Mouse (Mus musculus): ENCODE results near the gene Pum3. TPM values are rescaled to one million over a fixed set of nuclear protein-coding genes. Genes with fewer than 3 reads are reported as not detected.
"Not testable (repeated sequence)": the region's sequence is repeated elsewhere in the genome, so short reads cannot be mapped to it uniquely, and the experiment has no call there.

Pum3 gene
- polyA plus RNA-seq, 1 experiment from 2014 or later: 76.1 TPM

DNA sequence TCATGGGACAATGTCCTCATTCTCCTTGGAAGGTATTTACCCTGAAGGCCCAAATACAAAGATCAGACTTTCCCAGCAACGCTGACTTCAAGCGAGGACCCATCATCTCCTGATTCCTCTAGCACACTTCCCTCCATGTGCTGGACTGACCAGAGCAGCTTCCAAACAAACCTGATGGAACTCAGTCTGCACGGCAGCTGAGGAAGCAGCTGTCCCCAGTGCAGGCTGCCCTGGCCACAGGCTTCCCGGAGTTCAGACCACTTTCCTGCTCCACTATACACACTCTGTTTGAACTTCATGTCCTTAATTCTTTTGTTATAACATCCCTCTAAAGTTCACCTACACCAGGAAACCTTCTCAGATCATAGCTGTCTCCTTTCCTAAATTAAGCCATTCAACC, 40.1 kb downstream of the Pum3 start:
- H3K36me3 ChIP-seq: peaks cover 71% of the 10 kb centered on the region
- not testable (repeated sequence) for H3K4me2 ChIP-seq (replicated peaks); H3K4me3 ChIP-seq; H3K9ac ChIP-seq; H3K4me1 ChIP-seq; ATAC-seq (ENCODE audit: low FRiP score, low read depth); H3K27ac ChIP-seq; H3K27me3 ChIP-seq (replicated peaks); H3K9me3 ChIP-seq
- WGBS: 93% methylated on average over 4 of the region's 4 CpGs

DNA sequence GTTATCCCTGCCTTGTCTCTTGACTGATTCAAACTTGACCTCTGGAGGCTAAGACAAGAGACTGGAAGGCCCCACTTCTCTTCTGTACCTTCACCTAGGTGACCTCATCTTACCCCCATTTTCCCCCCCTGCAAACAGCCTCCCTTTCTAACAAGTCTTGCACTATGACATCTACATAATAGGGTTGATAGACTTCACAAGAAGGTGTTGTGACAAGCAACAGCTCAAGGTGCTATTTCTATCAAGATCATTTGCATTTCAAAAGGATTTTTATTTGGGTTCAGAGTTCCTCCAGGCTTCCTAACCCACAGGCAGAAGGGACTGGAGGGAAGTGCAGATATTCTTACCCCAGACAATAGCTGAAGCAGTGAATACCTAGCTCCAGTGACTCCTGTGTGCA, 44.3 kb downstream of the Pum3 start:
- H3K27me3 ChIP-seq (replicated peaks): no peaks in the 10 kb centered on the region
- no peak overlapping the region for H3K4me3 ChIP-seq
- no peak overlapping the region for H3K4me2 ChIP-seq (replicated peaks)
- no peak for ATAC-seq (ENCODE audit: low FRiP score, low read depth)
- no peak overlapping the region for H3K27ac ChIP-seq
- no peak overlapping the region for H3K9ac ChIP-seq
- H3K4me1 ChIP-seq: no peaks in the 10 kb centered on the region
- H3K36me3 ChIP-seq: peaks cover 44% of the 10 kb centered on the region
- no peaks in the 10 kb centered on the region for H3K9me3 ChIP-seq

DNA sequence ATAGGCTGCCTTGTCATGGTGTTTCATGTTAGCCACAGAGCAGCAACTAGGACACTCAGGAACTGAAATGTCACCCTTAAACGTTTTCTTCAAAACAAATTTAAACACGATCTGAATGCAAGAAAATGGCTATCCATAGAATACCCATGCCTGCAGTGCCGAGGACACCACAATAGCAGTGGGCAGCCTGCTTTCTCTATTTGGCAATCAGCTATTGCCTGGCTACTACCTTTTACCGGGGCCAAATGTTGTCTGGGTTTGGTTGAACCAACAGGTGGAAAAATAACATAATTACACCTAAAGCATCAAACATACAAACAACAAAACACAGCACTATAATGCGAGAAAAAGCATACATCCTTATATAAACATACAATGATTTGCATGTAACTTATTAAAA, 46.4 kb downstream of the Pum3 start:
- H3K4me1 ChIP-seq: no peaks in the 10 kb centered on the region
- peaks cover 28% of the 10 kb centered on the region for H3K36me3 ChIP-seq
- H3K27ac ChIP-seq: no peak overlapping the region
- 92% methylated on average over 5 of the region's 5 CpGs for WGBS
- no peak overlapping the region for H3K4me2 ChIP-seq (replicated peaks)
- no peaks in the 10 kb centered on the region for H3K27me3 ChIP-seq (replicated peaks)
- no peak overlapping the region for H3K9ac ChIP-seq
- H3K9me3 ChIP-seq: no peaks in the 10 kb centered on the region
- no peak for ATAC-seq (ENCODE audit: low FRiP score, low read depth)
- H3K4me3 ChIP-seq: no peak overlapping the region

DNA sequence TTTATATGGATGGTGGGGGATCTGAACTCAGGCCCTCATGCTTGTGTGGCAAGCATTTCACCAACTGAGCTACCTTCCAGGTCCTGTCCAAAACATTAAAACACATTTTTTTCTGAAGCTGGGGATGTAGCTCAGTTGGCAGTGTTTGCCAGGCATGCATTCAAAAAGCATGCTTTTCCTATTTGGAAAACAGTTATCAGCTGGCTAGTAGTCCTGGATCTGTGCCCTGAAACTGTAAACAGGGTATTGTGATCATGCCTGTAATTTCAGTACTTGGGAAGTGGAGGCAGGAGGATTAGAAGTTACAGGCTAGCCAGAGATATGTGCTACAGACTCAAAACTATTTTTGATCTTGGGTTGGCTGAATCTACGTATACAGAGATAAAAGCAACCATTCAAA, 47.5 kb downstream of the Pum3 start:
- Histone ChIP-seq H3K4me3 (no peak overlapping the region), H3K4me2 (replicated peaks) (no peak overlapping the region), H3K36me3 (peaks cover 22% of the 10 kb centered on the region), H3K27ac (no peak overlapping the region), H3K9me3 (no peaks in the 10 kb centered on the region), H3K9ac (no peak overlapping the region), H3K27me3 (replicated peaks) (no peaks in the 10 kb centered on the region), H3K4me1 (no peaks in the 10 kb centered on the region)
- WGBS: 90% methylated on average over 1 of the region's 1 CpGs
- no peak for ATAC-seq (ENCODE audit: low FRiP score, low read depth)

DNA sequence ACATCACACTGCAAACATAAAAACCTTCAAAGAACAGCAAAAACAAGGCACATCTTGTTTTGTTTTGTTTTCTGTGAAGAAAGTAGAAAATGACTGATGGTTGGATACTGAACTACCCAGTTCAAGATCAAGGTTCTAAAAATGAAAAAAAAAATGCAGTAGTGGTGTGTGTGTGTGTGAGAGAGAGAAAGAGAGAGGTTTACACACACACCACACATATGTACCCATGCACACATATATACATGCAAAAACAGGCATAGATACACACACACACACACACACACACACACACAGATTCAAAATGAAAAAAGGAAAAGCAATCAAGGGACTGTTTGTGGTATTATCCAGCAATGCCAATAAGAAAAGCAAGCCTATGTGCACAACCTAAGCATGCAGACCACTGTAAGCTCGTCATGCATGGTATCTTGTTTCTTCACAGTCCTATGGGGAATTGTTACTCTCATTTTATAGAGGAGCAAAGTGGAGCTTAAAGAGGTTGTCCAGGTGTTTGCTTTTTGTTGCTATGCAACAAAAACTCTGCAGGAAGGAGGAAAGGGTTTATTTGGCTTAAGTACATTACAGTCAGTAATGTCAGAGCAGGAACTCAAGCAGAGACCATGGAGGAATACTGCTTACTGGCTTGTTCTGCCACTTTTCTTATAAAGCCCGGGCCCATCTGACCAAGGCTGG, 49.8 kb downstream of the Pum3 start:
- WGBS: 88% methylated on average over 2 of the region's 2 CpGs
- Histone ChIP-seq H3K27ac (no peak overlapping the region), H3K9me3 (no peaks in the 10 kb centered on the region), H3K9ac (no peak overlapping the region), H3K4me3 (no peak overlapping the region), H3K4me1 (no peaks in the 10 kb centered on the region), H3K4me2 (replicated peaks) (no peak overlapping the region), H3K27me3 (replicated peaks) (no peaks in the 10 kb centered on the region), H3K36me3 (no peaks in the 10 kb centered on the region; the same call in 1 of the 2 replicates)
- ATAC-seq (ENCODE audit: low FRiP score, low read depth): no peak

DNA sequence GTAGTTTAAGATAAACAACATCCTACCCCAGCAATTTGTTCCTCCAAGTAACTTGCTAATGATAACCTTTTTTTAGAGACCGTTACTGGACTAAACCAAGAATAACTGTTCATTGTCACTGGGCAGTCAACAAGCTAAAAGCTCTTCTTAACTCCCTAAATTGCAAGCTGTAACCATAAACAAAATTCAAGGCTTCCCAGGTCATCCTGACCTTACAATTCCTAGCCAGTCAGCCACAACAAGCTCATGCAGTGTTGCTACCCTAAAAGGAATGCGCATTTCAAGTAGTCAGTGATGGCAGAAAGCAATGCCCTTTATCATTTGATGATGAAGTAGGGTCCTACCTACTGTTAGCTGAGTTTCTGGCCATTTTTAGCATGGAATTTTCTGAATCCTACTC, 58.8 kb downstream of the Pum3 start:
- Histone ChIP-seq H3K9ac (no peak overlapping the region), H3K4me1 (no peaks in the 10 kb centered on the region), H3K27me3 (replicated peaks) (no peaks in the 10 kb centered on the region), H3K4me2 (replicated peaks) (no peak overlapping the region), H3K27ac (no peak overlapping the region), H3K9me3 (no peaks in the 10 kb centered on the region), H3K4me3 (no peak overlapping the region), H3K36me3 (no peaks in the 10 kb centered on the region)
- 69% methylated on average over 2 of the region's 2 CpGs for WGBS
- ATAC-seq (ENCODE audit: low FRiP score, low read depth): no peak

DNA sequence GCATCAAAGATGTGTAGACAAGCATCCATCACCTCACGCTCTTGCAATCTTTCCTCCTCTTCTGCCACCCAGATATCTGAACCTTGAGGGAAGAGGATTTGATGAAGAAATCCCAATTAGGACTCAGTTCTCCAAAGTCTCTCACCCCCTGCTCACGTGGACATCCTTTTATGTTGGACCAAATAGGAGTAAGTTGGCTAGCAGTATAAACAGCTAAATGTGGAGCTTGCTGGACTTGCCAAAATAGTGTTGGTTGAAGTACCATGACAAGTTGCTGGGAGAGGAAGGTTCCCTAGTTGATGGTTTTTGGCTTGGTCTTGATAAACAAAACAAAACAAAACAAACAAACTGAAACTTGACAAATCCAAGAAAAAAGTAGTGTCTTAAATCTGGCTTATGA, 59.5 kb downstream of the Pum3 start:
- H3K4me2 ChIP-seq (replicated peaks): no peak overlapping the region
- ATAC-seq (ENCODE audit: low FRiP score, low read depth): no peak
- no peak overlapping the region for H3K27ac ChIP-seq
- no peaks in the 10 kb centered on the region for H3K9me3 ChIP-seq
- no peak overlapping the region for H3K4me3 ChIP-seq
- H3K4me1 ChIP-seq: no peaks in the 10 kb centered on the region
- 75% methylated on average over 2 of the region's 2 CpGs for WGBS
- no peaks in the 10 kb centered on the region for H3K36me3 ChIP-seq
- H3K27me3 ChIP-seq (replicated peaks): no peaks in the 10 kb centered on the region
- no peak overlapping the region for H3K9ac ChIP-seq

DNA sequence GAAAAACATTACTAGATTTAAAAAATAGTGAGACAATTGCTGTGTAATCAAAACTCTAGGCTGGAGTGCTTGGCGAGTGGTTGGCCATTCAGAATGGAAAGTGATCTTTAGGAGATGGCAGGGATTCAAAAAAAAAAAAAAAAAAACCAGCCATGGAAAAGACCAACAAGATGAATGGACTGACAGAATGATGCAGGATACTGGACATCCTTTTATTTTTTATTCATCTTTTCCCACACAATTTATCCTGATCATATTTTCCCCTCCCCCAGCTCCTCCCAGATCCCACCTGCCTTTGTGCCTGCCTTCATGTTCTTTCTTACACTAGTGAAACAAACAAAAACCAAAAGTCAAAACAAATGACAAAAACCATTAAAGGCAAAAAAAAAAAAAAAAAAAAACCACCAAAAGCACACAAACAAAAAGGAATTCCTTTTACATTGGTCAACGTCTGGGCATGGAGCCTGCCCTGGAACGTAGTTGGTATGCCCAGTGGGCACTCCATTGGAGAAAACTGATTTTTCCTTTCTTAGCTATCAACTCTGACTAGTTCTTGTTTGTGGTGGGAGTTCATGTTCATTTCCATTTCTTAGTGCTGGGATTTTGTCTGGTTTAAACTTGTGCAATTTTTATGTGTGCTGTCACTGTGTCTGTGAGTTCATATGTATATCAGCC, 60.0 kb downstream of the Pum3 start:
- Histone ChIP-seq H3K9ac (no peak overlapping the region), H3K36me3 (no peaks in the 10 kb centered on the region), H3K4me2 (replicated peaks) (no peak overlapping the region), H3K4me3 (no peak overlapping the region), H3K27ac (no peak overlapping the region), H3K4me1 (peaks cover 2% of the 10 kb centered on the region; the same call in 1 of the 2 replicates), H3K27me3 (replicated peaks) (no peaks in the 10 kb centered on the region), H3K9me3 (no peaks in the 10 kb centered on the region)
- ATAC-seq (ENCODE audit: low FRiP score, low read depth): no peak
- WGBS: 88% methylated on average over 3 of the region's 3 CpGs

DNA sequence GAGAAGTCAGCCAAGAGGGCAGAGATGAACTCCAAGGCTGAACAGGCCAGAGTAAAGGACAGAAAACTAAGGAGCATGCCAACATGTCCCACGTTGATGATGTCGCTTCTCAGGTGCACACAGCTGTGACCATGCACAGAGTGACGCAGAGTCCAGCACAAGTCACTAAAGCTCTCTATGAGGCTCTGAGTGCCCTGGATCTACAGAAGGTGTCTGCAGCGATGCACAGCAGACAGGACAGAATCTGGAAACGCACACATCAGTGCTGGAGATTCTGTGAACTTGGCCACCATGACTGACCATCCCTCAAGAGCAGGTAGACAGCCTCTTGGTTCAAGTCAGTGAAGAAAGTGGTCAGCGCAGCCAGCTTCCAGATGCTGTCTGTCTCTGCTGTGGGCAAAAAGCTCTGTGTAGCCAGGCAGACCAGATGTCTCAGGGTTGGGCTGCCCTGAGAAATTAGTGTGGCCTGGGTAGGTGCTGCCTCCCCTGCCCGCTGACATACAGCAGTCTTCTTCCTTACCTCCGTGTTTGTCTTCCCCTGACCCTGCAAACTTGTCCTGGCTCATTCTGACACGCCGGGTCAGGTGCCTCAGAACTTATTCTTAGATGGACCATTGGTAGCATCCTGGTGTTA, 63.4 kb downstream of the Pum3 start:
- H3K9ac ChIP-seq: no peak overlapping the region
- H3K27ac ChIP-seq: no peak overlapping the region
- H3K27me3 ChIP-seq (replicated peaks): no peaks in the 10 kb centered on the region
- H3K36me3 ChIP-seq: no peaks in the 10 kb centered on the region
- no peak overlapping the region for H3K4me2 ChIP-seq (replicated peaks)
- H3K4me3 ChIP-seq: no peak overlapping the region
- 83% methylated on average over 10 of the region's 10 CpGs for WGBS
- H3K4me1 ChIP-seq: peaks cover 6% of the 10 kb centered on the region; the same call in 1 of the 2 replicates
- ATAC-seq (ENCODE audit: low FRiP score, low read depth): no peak
- H3K9me3 ChIP-seq: no peaks in the 10 kb centered on the region

DNA sequence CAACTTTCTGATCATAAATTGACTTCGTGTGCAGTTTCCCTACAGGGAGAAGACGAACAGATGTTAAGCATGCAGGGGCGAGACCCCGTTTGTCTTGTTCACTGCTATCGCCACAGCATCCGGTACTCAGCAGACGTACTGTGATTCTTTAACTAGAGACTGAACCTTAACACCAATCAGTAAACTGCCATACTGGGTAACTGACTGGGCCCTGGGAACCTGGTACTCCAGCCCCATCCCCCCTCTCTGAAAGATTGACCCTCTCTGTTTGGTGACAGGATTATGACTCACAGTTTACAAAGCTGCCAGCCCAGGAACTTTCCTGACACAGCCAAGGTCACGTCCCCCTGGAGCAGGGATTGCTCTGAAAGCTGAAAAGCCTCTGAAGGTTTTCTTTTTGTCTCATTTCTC, 65.1 kb downstream of the Pum3 start:
- peaks cover 6% of the 10 kb centered on the region; the same call in 1 of the 2 replicates for H3K4me1 ChIP-seq
- H3K27ac ChIP-seq: no peak overlapping the region
- H3K9me3 ChIP-seq: no peaks in the 10 kb centered on the region
- no peaks in the 10 kb centered on the region for H3K27me3 ChIP-seq (replicated peaks)
- H3K36me3 ChIP-seq: no peaks in the 10 kb centered on the region
- ATAC-seq (ENCODE audit: low FRiP score, low read depth): peak; percentile 58; the same call in 1 of the 2 replicates
- H3K9ac ChIP-seq: 0 out of 2 replicates have a peak overlapping the region, but pooled peaks have one; percentile 1
- no peak overlapping the region for H3K4me3 ChIP-seq
- peak overlapping the region; percentile 47 for H3K4me2 ChIP-seq (replicated peaks)
- WGBS: 6% methylated on average over 8 of the region's 8 CpGs

DNA sequence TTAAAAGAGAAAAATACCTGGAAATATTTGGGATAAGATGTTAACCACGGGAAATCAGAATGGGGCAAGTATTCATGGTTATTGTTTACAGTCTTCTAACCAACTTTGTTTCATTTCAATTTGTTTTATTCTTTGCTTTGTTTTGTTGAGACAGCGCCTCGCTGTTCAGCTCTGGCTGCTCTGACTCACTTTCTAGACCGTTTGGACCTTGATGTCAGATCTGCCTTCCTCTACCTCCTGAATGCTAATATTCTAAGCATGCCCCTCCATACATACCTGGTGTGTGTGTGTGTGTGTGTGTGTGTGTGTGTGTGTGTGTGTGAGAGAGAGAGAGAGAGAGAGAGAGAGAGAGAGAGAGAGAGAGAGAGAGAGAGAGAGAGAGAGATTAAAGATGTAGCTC, 65.7 kb downstream of the Pum3 start:
- Histone ChIP-seq H3K27me3 (replicated peaks) (no peaks in the 10 kb centered on the region), H3K9ac (0 out of 2 replicates have a peak overlapping the region, but pooled peaks have one; percentile 1), H3K4me3 (no peak overlapping the region), H3K36me3 (no peaks in the 10 kb centered on the region), H3K9me3 (no peaks in the 10 kb centered on the region), H3K4me2 (replicated peaks) (peak overlapping the region; percentile 47; the same call in 1 of the 2 replicates), H3K4me1 (peaks cover 6% of the 10 kb centered on the region; the same call in 1 of the 2 replicates), H3K27ac (no peak overlapping the region)
- no peak for ATAC-seq (ENCODE audit: low FRiP score, low read depth)
- 67% methylated on average over 4 of the region's 4 CpGs for WGBS

DNA sequence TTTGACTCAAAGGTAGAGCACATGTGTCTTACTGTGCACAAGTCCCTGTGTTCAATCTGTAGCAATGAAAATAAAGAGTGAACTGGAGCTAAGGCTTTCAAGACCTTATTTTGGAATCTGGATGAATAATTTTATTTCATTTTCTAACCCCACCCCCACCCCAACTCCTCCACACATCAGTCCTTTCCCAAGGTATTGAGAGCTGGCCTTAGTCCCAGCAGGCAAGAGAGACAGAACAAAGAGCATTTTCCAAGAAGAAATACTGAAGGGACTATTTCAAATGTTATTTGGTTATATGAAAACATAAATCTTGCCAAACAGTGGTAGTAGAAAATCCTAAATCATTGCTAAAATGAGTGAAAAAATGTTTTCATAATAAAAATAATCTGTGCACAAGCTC, 69.2 kb downstream of the Pum3 start:
- Histone ChIP-seq H3K4me1 (peaks cover 6% of the 10 kb centered on the region; the same call in 1 of the 2 replicates), H3K9ac (no peak overlapping the region), H3K27me3 (replicated peaks) (no peaks in the 10 kb centered on the region), H3K36me3 (no peaks in the 10 kb centered on the region), H3K9me3 (no peaks in the 10 kb centered on the region), H3K4me3 (no peak overlapping the region), H3K4me2 (replicated peaks) (no peak overlapping the region), H3K27ac (no peak overlapping the region)
- no peak for ATAC-seq (ENCODE audit: low FRiP score, low read depth)

All from neural tube, embryonic 12.5 days (tissue).